Mouse (Mus musculus): ENCODE results near the gene March1. TPM values are rescaled to one million over a fixed set of nuclear protein-coding genes. Genes with fewer than 3 reads are reported as not detected.

Gene March1
- polyA plus RNA-seq, 1 experiment from 2014 or later = 1.3 TPM

DNA sequence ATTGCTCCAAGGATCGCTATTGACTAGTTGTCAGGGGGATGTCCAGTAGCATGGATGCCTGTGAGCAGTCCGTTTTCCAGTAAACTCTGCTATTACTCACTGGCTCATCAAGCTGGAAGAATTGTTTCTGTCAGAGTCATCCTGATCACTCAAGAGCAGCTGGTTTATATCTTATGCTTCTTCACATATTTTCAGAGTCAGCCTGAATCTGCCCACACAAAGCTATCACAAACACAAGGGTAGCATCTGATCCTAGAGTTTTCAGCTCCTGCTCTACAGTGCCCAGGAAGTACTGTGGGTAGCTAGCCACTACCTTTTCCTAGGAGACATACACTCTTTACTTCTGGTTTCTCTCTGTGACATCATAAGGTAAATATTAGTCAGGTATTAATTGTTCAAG, 405.1 kb downstream of the March1 start:
- no peaks in the 10 kb centered on the region for H3K4me1 ChIP-seq (replicated peaks)
- H3K36me3 ChIP-seq (replicated peaks) = no peaks in the 10 kb centered on the region
- H3K27me3 ChIP-seq = no peaks in the 10 kb centered on the region
- no peak overlapping the region for H3K27ac ChIP-seq (replicated peaks)
- no peaks in the 10 kb centered on the region for H3K9me3 ChIP-seq (replicated peaks)
- H3K4me3 ChIP-seq (replicated peaks) = no peak overlapping the region
- no peak overlapping the region for H3K9ac ChIP-seq
- WGBS (ENCODE audit: insufficient replicate concordance) = 68% methylated on average over 2 of the region's 2 CpGs
- no peak overlapping the region for H3K4me2 ChIP-seq
- no peak for ATAC-seq (ENCODE audit: insufficient read depth)

DNA sequence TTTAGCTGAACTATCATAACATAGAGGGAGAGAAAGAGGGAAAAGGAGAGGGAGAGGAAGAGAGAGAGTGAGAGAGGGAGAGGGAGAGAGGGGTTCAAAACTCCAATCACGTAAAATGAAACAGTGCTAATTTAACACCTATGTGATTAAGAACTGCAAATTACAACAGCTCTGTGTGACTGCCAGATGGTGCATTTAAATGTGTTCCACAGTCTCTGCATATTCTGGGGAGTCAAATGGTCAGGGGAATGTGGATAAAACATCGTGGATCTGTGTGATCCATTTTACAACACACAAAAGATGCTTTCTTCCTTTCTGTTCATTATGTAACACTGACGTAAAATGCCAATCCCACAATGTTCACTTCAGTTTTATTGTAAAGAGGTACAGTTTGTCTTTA, 416.0 kb downstream of the March1 start:
- Histone ChIP-seq H3K36me3 (replicated peaks) (no peaks in the 10 kb centered on the region), H3K27me3 (no peaks in the 10 kb centered on the region), H3K27ac (replicated peaks) (no peak overlapping the region), H3K9me3 (replicated peaks) (no peaks in the 10 kb centered on the region), H3K4me2 (no peak overlapping the region), H3K9ac (no peak overlapping the region), H3K4me3 (replicated peaks) (no peak overlapping the region), H3K4me1 (replicated peaks) (no peaks in the 10 kb centered on the region)
- 55% methylated on average over 3 of the region's 3 CpGs for WGBS (ENCODE audit: insufficient replicate concordance)
- ATAC-seq (ENCODE audit: insufficient read depth) = no peak

DNA sequence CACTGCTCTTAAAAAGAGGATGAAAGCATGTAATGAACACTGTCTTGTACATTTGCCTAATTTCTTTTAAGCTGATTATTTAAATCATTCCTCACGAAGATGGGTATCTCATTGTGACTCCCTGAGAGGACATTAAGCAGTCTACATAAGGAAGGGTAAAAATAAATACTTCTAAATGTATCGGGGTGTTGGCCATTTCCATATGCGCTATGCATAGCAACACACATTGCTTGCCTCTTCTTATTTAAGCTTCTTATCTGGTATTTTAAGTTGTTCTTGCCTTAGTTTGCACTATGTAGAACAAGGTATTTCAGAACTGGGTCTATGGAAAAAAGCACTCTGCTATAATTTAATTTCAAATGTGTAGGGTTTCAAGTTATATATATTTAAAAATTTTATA, 416.7 kb downstream of the March1 start:
- Histone ChIP-seq H3K27ac (replicated peaks) (no peak overlapping the region), H3K27me3 (no peaks in the 10 kb centered on the region), H3K4me1 (replicated peaks) (no peaks in the 10 kb centered on the region), H3K4me2 (no peak overlapping the region), H3K36me3 (replicated peaks) (no peaks in the 10 kb centered on the region), H3K9me3 (replicated peaks) (no peaks in the 10 kb centered on the region), H3K9ac (no peak overlapping the region), H3K4me3 (replicated peaks) (no peak overlapping the region)
- WGBS (ENCODE audit: insufficient replicate concordance) = 60% methylated on average over 3 of the region's 3 CpGs
- ATAC-seq (ENCODE audit: insufficient read depth) = no peak

DNA sequence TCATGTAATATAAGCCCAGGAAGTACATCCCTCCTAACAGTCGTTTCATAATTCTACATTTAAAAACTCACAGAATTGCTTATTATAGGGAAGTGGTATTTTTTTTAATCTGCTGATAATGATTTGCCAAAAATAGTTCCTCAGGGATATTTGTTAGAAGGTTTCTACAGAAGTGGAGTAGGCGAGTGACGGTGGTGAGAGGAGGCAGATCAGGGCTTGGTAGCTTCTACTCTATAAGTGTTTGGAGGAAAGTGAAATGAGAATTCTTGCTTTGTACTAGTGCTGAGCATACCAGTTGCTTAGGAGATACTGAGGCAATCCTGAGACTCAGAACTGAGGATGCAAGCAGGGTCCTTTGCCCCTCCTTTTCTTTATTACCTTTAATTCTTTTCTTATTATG, 476.5 kb downstream of the March1 start:
- Histone ChIP-seq H3K27ac (replicated peaks) (no peak overlapping the region), H3K4me2 (no peak overlapping the region), H3K9me3 (replicated peaks) (no peaks in the 10 kb centered on the region), H3K4me3 (replicated peaks) (no peak overlapping the region), H3K4me1 (replicated peaks) (no peaks in the 10 kb centered on the region), H3K36me3 (replicated peaks) (no peaks in the 10 kb centered on the region), H3K27me3 (no peaks in the 10 kb centered on the region), H3K9ac (no peak overlapping the region)
- WGBS (ENCODE audit: insufficient replicate concordance) = 59% methylated on average over 3 of the region's 3 CpGs
- ATAC-seq (ENCODE audit: insufficient read depth) = no peak

DNA sequence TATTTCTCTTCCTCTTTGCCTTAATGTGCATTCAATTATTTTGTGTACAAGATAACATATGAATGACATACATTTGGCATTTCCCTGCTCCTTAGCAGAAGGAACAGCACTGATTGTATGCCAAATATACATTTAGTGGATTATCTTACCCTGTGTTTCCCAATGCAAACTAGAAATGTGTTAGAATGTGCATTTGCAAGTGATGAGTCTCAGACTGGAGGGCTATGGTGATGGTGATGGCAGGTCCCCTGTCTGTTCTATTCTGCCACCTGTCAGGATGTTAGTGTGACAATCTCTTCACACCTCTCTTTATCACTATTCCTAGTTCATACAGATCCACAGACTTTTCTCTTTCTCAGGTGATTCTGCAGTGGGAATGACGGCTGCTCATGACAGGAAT, 480.4 kb downstream of the March1 start:
- Histone ChIP-seq H3K27me3 (no peaks in the 10 kb centered on the region), H3K4me3 (replicated peaks) (no peak overlapping the region), H3K9me3 (replicated peaks) (no peaks in the 10 kb centered on the region), H3K4me1 (replicated peaks) (no peaks in the 10 kb centered on the region), H3K36me3 (replicated peaks) (no peaks in the 10 kb centered on the region), H3K9ac (no peak overlapping the region), H3K27ac (replicated peaks) (no peak overlapping the region), H3K4me2 (no peak overlapping the region)
- WGBS (ENCODE audit: insufficient replicate concordance) = 43% methylated on average over 1 of the region's 1 CpGs
- no peak for ATAC-seq (ENCODE audit: insufficient read depth)

DNA sequence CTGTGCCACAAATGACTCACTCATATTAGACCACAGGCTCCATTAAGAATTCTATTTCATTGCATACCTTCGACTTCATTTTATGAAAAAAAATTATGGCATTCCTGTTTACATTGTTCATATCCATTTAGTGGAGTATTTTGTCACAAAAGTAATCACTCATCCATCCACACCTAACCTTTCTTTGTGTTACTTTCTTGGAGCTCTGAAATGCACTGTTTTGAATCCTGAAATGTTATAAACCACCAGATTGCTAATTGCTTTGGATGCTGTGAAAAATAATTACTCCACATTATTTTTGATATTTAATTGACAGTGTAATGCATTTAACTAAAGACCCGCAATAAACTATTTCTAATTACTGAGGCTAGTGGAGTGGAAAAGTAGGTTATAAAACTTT, 501.6 kb downstream of the March1 start:
- 51% methylated on average over 2 of the region's 2 CpGs for WGBS (ENCODE audit: insufficient replicate concordance)
- no peak overlapping the region for H3K4me2 ChIP-seq
- no peaks in the 10 kb centered on the region for H3K9me3 ChIP-seq (replicated peaks)

DNA sequence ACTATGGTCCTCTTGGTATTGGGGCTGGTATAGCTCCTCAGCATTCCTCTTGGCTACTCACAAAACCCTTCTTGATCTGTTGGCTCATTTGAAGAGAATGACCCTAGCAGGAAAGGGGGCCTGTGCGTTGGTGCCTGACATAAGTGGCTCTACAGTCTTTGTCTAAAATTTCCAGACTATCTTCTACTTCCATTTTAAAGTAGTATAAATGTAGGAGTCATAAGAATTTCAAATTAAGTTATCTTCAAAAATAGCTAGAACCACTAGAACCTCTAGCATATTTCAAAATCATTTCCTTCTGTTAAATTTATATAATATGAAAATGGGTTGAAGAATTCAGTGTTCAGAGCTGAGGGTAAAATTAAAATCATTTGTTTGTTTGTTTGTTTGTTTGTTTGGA, 541.9 kb downstream of the March1 start:
- H3K9me3 ChIP-seq (replicated peaks) = no peaks in the 10 kb centered on the region
- H3K4me2 ChIP-seq = no peak overlapping the region

More for the DNA sequence above, 501.6 kb downstream of the March1 start:
- H3K9ac ChIP-seq = no peak overlapping the region
- H3K27ac ChIP-seq (replicated peaks) = no peak overlapping the region
- no peak for ATAC-seq (ENCODE audit: insufficient read depth)
- no peaks in the 10 kb centered on the region for H3K4me1 ChIP-seq (replicated peaks)
- H3K27me3 ChIP-seq = no peaks in the 10 kb centered on the region
- H3K4me3 ChIP-seq (replicated peaks) = no peak overlapping the region
- H3K36me3 ChIP-seq (replicated peaks) = no peaks in the 10 kb centered on the region

DNA sequence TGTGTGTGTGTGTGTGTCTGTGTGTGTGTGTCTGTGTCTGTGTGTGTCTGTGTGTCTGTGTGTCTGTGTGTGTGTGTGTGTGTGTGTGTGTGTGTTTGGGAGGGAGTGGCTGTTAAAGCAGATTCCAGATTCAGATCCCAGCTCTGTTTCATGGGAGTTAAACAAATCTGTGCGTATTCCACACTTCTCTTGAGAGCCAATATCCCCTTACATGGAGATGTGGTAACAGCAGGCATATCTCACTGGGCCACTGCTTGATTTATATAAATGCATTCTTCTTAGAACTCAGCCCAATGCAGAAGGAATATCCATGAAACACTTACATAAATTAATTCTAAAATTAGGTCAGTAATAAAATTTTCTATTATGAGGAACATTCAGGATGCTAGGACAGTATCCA, 549.1 kb downstream of the March1 start:
- 60% methylated on average over 1 of the region's 1 CpGs for WGBS (ENCODE audit: insufficient replicate concordance)

More for the DNA sequence above, 541.9 kb downstream of the March1 start:
- Histone ChIP-seq H3K4me1 (replicated peaks) (no peaks in the 10 kb centered on the region), H3K4me3 (replicated peaks) (no peak overlapping the region), H3K9ac (no peak overlapping the region), H3K36me3 (replicated peaks) (no peaks in the 10 kb centered on the region), H3K27me3 (no peaks in the 10 kb centered on the region), H3K27ac (replicated peaks) (no peak overlapping the region)
- no peak for ATAC-seq (ENCODE audit: insufficient read depth)
- 61% methylated on average over 1 of the region's 1 CpGs for WGBS (ENCODE audit: insufficient replicate concordance)

DNA sequence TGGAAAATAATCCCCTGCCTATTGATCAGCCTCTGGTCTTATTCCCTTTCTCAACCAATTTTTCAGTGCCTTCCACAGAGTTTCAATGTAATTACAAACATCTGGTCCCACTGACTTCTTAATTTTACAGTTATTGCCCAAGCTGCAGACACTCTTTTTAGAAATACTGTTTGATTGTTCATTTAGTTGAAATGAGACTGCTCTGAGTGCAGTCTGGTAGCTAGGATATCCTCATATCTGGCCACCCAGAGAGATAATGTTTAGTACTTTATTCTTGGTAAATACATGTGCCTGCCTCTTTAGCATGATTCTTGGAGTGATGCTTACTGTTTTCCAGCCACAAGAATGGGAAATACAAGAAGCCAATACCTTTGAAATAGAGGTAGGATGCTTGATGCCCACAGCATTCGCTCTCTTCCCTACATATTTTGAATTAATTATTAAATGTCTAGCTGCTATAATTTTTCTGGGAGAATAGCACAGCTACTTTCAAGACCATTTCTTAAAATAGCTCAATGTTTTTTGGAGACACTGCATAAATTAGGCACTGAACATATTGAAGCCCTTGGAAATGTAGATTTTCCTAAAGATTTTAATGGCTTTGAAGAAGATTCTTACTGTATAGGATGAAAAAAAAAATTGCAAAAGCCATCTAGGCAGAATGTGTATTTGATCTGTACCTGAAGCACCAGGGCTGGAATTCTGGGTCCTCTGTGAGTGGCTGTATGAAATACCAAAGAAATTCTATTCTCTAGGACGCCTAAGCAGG, 549.9 kb downstream of the March1 start:
- no peak for ATAC-seq (ENCODE audit: insufficient read depth)

More for the DNA sequence above, 549.1 kb downstream of the March1 start:
- no peaks in the 10 kb centered on the region for H3K9me3 ChIP-seq (replicated peaks)
- no peaks in the 10 kb centered on the region for H3K4me1 ChIP-seq (replicated peaks)
- no peak overlapping the region for H3K9ac ChIP-seq
- no peak overlapping the region for H3K4me3 ChIP-seq (replicated peaks)
- H3K4me2 ChIP-seq = no peak overlapping the region
- ATAC-seq (ENCODE audit: insufficient read depth) = no peak
- no peaks in the 10 kb centered on the region for H3K27me3 ChIP-seq
- no peaks in the 10 kb centered on the region for H3K36me3 ChIP-seq (replicated peaks)
- no peak overlapping the region for H3K27ac ChIP-seq (replicated peaks)

DNA sequence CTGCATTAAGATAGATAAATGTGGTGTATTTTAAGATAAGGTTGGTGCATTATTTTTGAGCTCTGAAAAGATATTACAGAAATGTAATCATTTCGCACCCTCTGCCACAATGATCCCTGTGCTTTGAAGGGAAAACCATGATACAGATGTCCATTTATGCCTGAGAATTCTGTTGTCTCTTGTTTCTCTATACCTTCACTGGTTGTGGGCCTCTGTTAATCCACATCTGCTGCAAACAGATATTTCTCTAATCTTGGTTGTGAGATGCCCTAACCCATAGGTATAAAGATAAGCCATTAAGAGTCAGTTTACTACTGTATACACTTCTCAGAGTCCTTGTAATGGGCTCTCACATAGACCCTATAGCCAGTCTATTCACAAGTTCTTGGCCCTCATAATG, 561.6 kb downstream of the March1 start:
- 64% methylated on average over 1 of the region's 1 CpGs for WGBS (ENCODE audit: insufficient replicate concordance)
- H3K4me2 ChIP-seq = no peak overlapping the region
- no peak overlapping the region for H3K4me3 ChIP-seq (replicated peaks)
- no peaks in the 10 kb centered on the region for H3K4me1 ChIP-seq (replicated peaks)
- H3K27ac ChIP-seq (replicated peaks) = no peak overlapping the region
- H3K9ac ChIP-seq = no peak overlapping the region
- ATAC-seq (ENCODE audit: insufficient read depth) = no peak
- H3K9me3 ChIP-seq (replicated peaks) = no peaks in the 10 kb centered on the region
- no peaks in the 10 kb centered on the region for H3K36me3 ChIP-seq (replicated peaks)
- no peaks in the 10 kb centered on the region for H3K27me3 ChIP-seq

More for the DNA sequence above, 549.9 kb downstream of the March1 start:
- Histone ChIP-seq H3K9me3 (replicated peaks) (no peaks in the 10 kb centered on the region), H3K4me3 (replicated peaks) (no peak overlapping the region), H3K4me1 (replicated peaks) (no peaks in the 10 kb centered on the region), H3K4me2 (no peak overlapping the region), H3K27ac (replicated peaks) (no peak overlapping the region), H3K36me3 (replicated peaks) (no peaks in the 10 kb centered on the region), H3K27me3 (no peaks in the 10 kb centered on the region), H3K9ac (no peak overlapping the region)
- WGBS (ENCODE audit: insufficient replicate concordance) = 39% methylated on average over 2 of the region's 2 CpGs

DNA sequence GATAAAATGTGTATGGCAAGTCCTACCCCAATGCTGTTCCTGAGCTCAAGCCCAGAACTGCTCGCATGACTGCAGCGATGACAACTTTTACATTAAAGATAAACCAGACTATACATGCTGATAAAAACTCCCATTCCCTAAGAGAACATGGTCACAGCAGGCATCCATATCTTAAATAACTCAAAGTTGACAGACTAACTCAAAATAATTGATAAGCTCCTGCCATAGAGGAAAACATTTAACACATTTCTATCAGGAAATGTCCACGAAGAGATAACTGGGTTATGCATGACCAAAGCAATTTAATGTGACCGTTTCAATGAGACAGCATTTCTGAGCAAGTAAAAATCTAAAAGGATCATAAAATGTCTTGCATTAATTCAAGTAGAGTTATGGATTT, 563.6 kb downstream of the March1 start:
- H3K4me2 ChIP-seq = no peak overlapping the region
- 44% methylated on average over 4 of the region's 4 CpGs for WGBS (ENCODE audit: insufficient replicate concordance)

DNA sequence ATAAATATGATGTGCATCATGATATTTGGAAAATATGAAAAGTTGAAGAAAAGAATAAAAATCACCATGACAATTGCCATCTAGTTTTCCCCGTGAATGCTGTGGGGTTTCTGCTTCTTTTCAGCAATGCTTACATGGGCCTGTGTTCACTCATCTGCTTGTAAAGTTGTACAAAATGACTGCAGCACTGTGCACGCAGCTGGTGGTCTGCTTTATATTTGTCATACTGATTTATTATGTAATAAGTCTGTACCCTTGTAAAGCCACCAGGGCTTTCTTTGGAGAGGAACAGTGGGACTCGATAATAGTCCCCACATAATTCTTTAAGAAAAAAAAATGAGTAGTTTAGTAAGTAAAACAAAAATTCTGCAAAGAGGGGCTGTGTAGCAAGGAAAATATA, 564.6 kb downstream of the March1 start:
- ATAC-seq (ENCODE audit: insufficient read depth) = no peak
- H3K4me1 ChIP-seq (replicated peaks) = no peaks in the 10 kb centered on the region
- no peaks in the 10 kb centered on the region for H3K27me3 ChIP-seq
- H3K27ac ChIP-seq (replicated peaks) = no peak overlapping the region
- no peak overlapping the region for H3K4me2 ChIP-seq
- H3K36me3 ChIP-seq (replicated peaks) = no peaks in the 10 kb centered on the region
- WGBS (ENCODE audit: insufficient replicate concordance) = 57% methylated on average over 3 of the region's 3 CpGs
- no peaks in the 10 kb centered on the region for H3K9me3 ChIP-seq (replicated peaks)
- H3K9ac ChIP-seq = no peak overlapping the region
- no peak overlapping the region for H3K4me3 ChIP-seq (replicated peaks)

More for the DNA sequence above, 563.6 kb downstream of the March1 start:
- Histone ChIP-seq H3K27ac (replicated peaks) (no peak overlapping the region), H3K27me3 (no peaks in the 10 kb centered on the region), H3K36me3 (replicated peaks) (no peaks in the 10 kb centered on the region), H3K9me3 (replicated peaks) (no peaks in the 10 kb centered on the region), H3K9ac (no peak overlapping the region), H3K4me3 (replicated peaks) (no peak overlapping the region), H3K4me1 (replicated peaks) (no peaks in the 10 kb centered on the region)
- no peak for ATAC-seq (ENCODE audit: insufficient read depth)

All from liver, embryonic 15.5 days (tissue).